Mouse (Mus musculus): ENCODE data around the gene Faim. TPM values are rescaled to one million over a fixed set of nuclear protein-coding genes. Genes with fewer than 3 reads are reported as not detected.

Faim gene
- polyA plus RNA-seq, 1 experiment from 2014 or later, result 42.1 TPM

- Histone ChIP-seq H3K4me2 (no peak overlapping the region), H3K27me3 (replicated peaks) (no peaks in the 10 kb centered on the region), H3K27ac (no peak overlapping the region), H3K36me3 (no peaks in the 10 kb centered on the region), H3K9ac (no peak overlapping the region), H3K4me3 (replicated peaks) (no peak overlapping the region), H3K4me1 (no peaks in the 10 kb centered on the region), H3K9me3 (no peaks in the 10 kb centered on the region)
- no peak for ATAC-seq (ENCODE audit: insufficient read depth, low FRiP score, low read depth)
- WGBS, result 57% methylated on average over 5 of the region's 5 CpGs
Observed at GRCm38 (mm10) chr9:99021166-99021565, 35.0 kb downstream of the Faim start.

GRCm38 (mm10) chr9:99021751-99022150 lies 35.6 kb downstream of the Faim start:
- no peaks in the 10 kb centered on the region for H3K36me3 ChIP-seq
- no peaks in the 10 kb centered on the region for H3K4me1 ChIP-seq
- 87% methylated on average over 4 of the region's 4 CpGs for WGBS
- no peaks in the 10 kb centered on the region for H3K9me3 ChIP-seq
- H3K27me3 ChIP-seq (replicated peaks), result no peaks in the 10 kb centered on the region
- no peak overlapping the region for H3K4me2 ChIP-seq
- no peak for ATAC-seq (ENCODE audit: insufficient read depth, low FRiP score, low read depth)
- no peak overlapping the region for H3K27ac ChIP-seq
- no peak overlapping the region for H3K4me3 ChIP-seq (replicated peaks)
- H3K9ac ChIP-seq, result no peak overlapping the region

GRCm38 (mm10) chr9:99032031-99032430 lies 45.9 kb downstream of the Faim start:
- Histone ChIP-seq H3K4me3 (replicated peaks) (no peak overlapping the region), H3K27ac (no peak overlapping the region), H3K4me2 (no peak overlapping the region), H3K36me3 (no peaks in the 10 kb centered on the region), H3K27me3 (replicated peaks) (no peaks in the 10 kb centered on the region), H3K9ac (no peak overlapping the region), H3K4me1 (0 out of 2 replicates have a peak, but pooled peaks cover 3% of the 10 kb centered on the region), H3K9me3 (no peaks in the 10 kb centered on the region)
- WGBS, result 71% methylated on average over 8 of the region's 8 CpGs
- no peak for ATAC-seq (ENCODE audit: insufficient read depth, low FRiP score, low read depth)

DNA sequence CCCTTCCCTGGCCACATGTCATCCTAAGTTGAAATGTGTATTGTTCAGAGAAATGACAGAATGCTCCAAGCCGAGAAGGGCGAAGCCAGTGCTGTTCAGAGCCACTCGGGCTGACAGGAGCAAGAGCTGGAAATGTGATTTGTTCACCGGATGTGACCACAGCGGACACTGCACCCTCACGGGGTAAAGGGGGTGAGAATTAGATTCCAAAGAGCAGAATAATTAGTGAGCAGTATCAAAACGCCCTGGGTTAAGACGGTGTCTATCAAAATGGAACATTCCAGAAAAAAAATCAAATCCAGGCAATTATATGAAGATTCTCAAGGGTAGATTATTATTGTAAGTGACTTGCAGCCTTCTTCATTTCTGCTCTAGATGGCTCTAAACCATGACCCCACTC lies 47.9 kb downstream of the Faim start:
- Histone ChIP-seq H3K4me3 (replicated peaks) (no peak overlapping the region), H3K4me1 (0 out of 2 replicates have a peak, but pooled peaks cover 3% of the 10 kb centered on the region), H3K9me3 (no peaks in the 10 kb centered on the region), H3K36me3 (no peaks in the 10 kb centered on the region), H3K9ac (no peak overlapping the region), H3K27ac (no peak overlapping the region), H3K4me2 (no peak overlapping the region), H3K27me3 (replicated peaks) (no peaks in the 10 kb centered on the region)
- 82% methylated on average over 8 of the region's 8 CpGs for WGBS
- no peak for ATAC-seq (ENCODE audit: insufficient read depth, low FRiP score, low read depth)

DNA sequence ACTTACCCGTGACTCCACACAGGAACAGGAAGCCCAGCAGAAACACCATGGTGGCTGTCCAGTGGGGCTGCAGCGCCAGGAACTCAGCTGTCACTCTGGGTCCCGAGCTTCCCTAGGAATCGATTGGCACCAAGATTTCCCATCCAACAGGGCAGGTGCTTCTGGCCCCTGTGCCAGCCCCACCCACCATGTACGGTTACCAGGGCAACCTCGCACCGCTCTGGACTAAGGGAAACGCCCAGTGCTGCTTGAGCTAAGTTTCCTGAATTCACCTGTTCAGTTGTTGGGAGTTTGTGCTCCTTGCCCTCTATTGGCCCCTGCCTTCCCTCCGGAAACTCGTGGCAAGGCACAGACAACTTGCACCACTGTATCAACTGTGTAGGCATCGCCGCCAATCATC lies 49.4 kb downstream of the Faim start, which contains the start of gene Gm1123:
Gene Gm1123 (minus strand): TSS at position 141 of the 400 bp plus-strand sequence.
- H3K9me3 ChIP-seq, result no peaks in the 10 kb centered on the region
- no peak within 1 kb of the TSS for H3K4me3 ChIP-seq (replicated peaks)
- H3K4me2 ChIP-seq, result no peak within 1 kb of the TSS
- ATAC-seq (ENCODE audit: insufficient read depth, low FRiP score, low read depth), result peak; percentile 53
- H3K27ac ChIP-seq, result no peak within 1 kb of the TSS
- WGBS, result 64% methylated on average over 12 of the region's 12 CpGs
- H3K9ac ChIP-seq, result no peak within 1 kb of the TSS
- no peaks in the 10 kb centered on the region for H3K36me3 ChIP-seq
- H3K27me3 ChIP-seq (replicated peaks), result no peaks in the 10 kb centered on the region
- H3K4me1 ChIP-seq, result 0 out of 2 replicates have a peak, but pooled peaks cover 3% of the 10 kb centered on the region

GRCm38 (mm10) chr9:99041994-99042393 lies 55.8 kb downstream of the Faim start:
- no peak for ATAC-seq (ENCODE audit: insufficient read depth, low FRiP score, low read depth)
- H3K4me2 ChIP-seq, result no peak overlapping the region
- 70% methylated on average over 9 of the region's 9 CpGs for WGBS

GRCm38 (mm10) chr9:99042641-99043040 lies 56.5 kb downstream of the Faim start:
- Histone ChIP-seq H3K27ac (no peak overlapping the region), H3K36me3 (no peaks in the 10 kb centered on the region), H3K27me3 (replicated peaks) (no peaks in the 10 kb centered on the region), H3K9ac (no peak overlapping the region), H3K4me1 (no peaks in the 10 kb centered on the region), H3K9me3 (no peaks in the 10 kb centered on the region), H3K4me2 (no peak overlapping the region), H3K4me3 (replicated peaks) (no peak overlapping the region)
- 85% methylated on average over 4 of the region's 4 CpGs for WGBS
- ATAC-seq (ENCODE audit: insufficient read depth, low FRiP score, low read depth), result no peak

More at GRCm38 (mm10) chr9:99041994-99042393, 55.8 kb downstream of the Faim start:
- H3K9ac ChIP-seq, result no peak overlapping the region
- no peak overlapping the region for H3K27ac ChIP-seq
- no peaks in the 10 kb centered on the region for H3K4me1 ChIP-seq
- no peaks in the 10 kb centered on the region for H3K9me3 ChIP-seq
- no peaks in the 10 kb centered on the region for H3K36me3 ChIP-seq
- H3K27me3 ChIP-seq (replicated peaks), result no peaks in the 10 kb centered on the region
- H3K4me3 ChIP-seq (replicated peaks), result no peak overlapping the region

DNA sequence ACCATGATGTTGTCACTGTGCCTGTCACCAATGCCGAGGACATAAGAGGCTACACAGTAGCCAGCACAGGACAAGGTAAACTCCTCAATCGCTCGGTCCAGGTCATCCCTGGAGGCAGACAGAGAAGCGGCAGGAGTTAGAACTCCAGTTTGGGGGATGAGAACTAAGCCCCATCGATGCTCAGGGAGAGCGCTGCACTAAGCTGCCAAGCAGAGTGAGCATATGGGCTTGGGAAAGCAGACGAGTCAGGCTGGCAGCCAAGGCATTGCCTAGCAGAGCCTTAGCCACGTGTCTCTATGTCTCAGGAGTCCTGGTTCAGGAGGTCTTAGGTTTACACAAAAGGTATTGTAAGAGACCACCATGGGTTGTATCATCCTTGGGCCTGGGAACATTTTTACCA lies 58.6 kb downstream of the Faim start:
- H3K36me3 ChIP-seq, result no peaks in the 10 kb centered on the region
- no peak overlapping the region for H3K4me3 ChIP-seq (replicated peaks)
- H3K9ac ChIP-seq, result no peak overlapping the region
- ATAC-seq (ENCODE audit: insufficient read depth, low FRiP score, low read depth), result no peak
- no peak overlapping the region for H3K4me2 ChIP-seq
- H3K27ac ChIP-seq, result no peak overlapping the region
- no peaks in the 10 kb centered on the region for H3K4me1 ChIP-seq
- H3K9me3 ChIP-seq, result no peaks in the 10 kb centered on the region
- 87% methylated on average over 8 of the region's 8 CpGs for WGBS
- H3K27me3 ChIP-seq (replicated peaks), result no peaks in the 10 kb centered on the region

DNA sequence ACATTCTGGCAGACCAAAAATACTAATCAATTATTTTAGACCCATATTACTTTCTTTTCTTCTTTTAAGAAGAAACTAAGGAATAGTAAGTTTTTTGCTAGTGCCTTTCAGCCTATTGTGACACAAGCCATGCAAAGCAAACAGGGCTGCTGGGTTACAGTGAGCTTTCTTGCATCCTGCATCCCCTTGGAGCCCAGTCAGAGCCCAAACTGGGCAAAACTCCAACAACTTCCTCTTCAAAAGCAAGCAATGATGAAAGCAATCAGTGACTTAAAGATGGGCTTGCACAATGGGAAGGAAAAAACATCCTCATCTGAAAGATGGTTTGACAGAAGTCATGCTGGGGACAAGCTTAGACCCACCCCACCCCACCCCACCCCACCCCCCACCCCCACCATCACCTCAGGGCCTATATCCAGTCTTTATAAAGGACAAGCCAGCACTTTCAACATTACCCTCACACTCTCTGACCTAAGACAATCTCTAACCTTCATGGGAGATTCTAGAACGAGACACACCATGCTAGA lies 62.6 kb downstream of the Faim start:
- Histone ChIP-seq H3K36me3 (no peaks in the 10 kb centered on the region), H3K9ac (no peak overlapping the region), H3K4me3 (replicated peaks) (no peak overlapping the region), H3K9me3 (no peaks in the 10 kb centered on the region), H3K4me2 (no peak overlapping the region), H3K27me3 (replicated peaks) (no peaks in the 10 kb centered on the region), H3K27ac (no peak overlapping the region), H3K4me1 (no peaks in the 10 kb centered on the region)
- WGBS, result 62% methylated on average over 1 of the region's 1 CpGs
- ATAC-seq (ENCODE audit: insufficient read depth, low FRiP score, low read depth), result no peak

GRCm38 (mm10) chr9:99049760-99050159 lies 63.6 kb downstream of the Faim start:
- H3K9ac ChIP-seq, result no peak overlapping the region
- no peaks in the 10 kb centered on the region for H3K4me1 ChIP-seq
- no peak overlapping the region for H3K4me3 ChIP-seq (replicated peaks)
- no peaks in the 10 kb centered on the region for H3K36me3 ChIP-seq
- no peak for ATAC-seq (ENCODE audit: insufficient read depth, low FRiP score, low read depth)
- no peak overlapping the region for H3K27ac ChIP-seq
- no peak overlapping the region for H3K4me2 ChIP-seq
- no peaks in the 10 kb centered on the region for H3K27me3 ChIP-seq (replicated peaks)
- WGBS, result 62% methylated on average over 6 of the region's 6 CpGs
- H3K9me3 ChIP-seq, result no peaks in the 10 kb centered on the region

Other genes with a start within 250 kb of the Faim start
- not detected in 2 replicates for gene Prr23a1, start 143.9 kb upstream of the Faim start, polyA plus RNA-seq (2015; fragmentation: Nextera tagmentation; extraction: Ambion mirVana)
- gene Prr23a2, start 129.9 kb upstream of the Faim start, polyA plus RNA-seq (2015; fragmentation: Nextera tagmentation; extraction: Ambion mirVana), result not detected in 2 replicates
- gene Prr23a3, start 121.6 kb upstream of the Faim start, polyA plus RNA-seq (2015; fragmentation: Nextera tagmentation; extraction: Ambion mirVana), result 0.06 TPM in 1 of 2 replicates, not detected in the other
- not detected in 2 replicates for gene 7420426K07Rik, start 83.3 kb upstream of the Faim start, polyA plus RNA-seq (2015; fragmentation: Nextera tagmentation; extraction: Ambion mirVana)
- not detected in 2 replicates for gene Foxl2, start 31.1 kb upstream of the Faim start, polyA plus RNA-seq (2015; fragmentation: Nextera tagmentation; extraction: Ambion mirVana)
- gene Gm1123, start 49.3 kb downstream of the Faim start, polyA plus RNA-seq (2015; fragmentation: Nextera tagmentation; extraction: Ambion mirVana), result 2.2 and 2.9 TPM in 2 replicates
- gene Pik3cb, start 154.2 kb downstream of the Faim start, polyA plus RNA-seq (2015; fragmentation: Nextera tagmentation; extraction: Ambion mirVana), result 1.3 TPM in 2 replicates

All from stomach, embryonic 15.5 days (tissue).